Mouse (Mus musculus) retina, postnatal 7 days (tissue): ENCODE measurements at regions not wholly inside any gene's neighbourhood (a gene's known extent, or its start where the extent isn't known, plus 50 kb on each side); places are given as distances from the start of the nearest gene placed in this dataset.
"Not testable (repeated sequence)": the region's sequence is repeated elsewhere in the genome, so short reads cannot be mapped to it uniquely, and the experiment has no call there.

ENCODE experiments used
- DNase-seq: peaks from one replicate; pipeline ENCODE4 v3.0.0-alpha.2; 2012; ENCODE audit warnings: low read depth, low spot score

GRCm38 (mm10) chr13:5920422-5920821, 59.1 kb downstream of the Klf6 start:
- no peak for DNase-seq

- no peak for DNase-seq
Observed at GRCm38 (mm10) chr13:5931433-5931832, 70.2 kb downstream of the Klf6 start.

GRCm38 (mm10) chr13:5937436-5937835, 76.2 kb downstream of the Klf6 start:
- DNase-seq = no peak

- DNase-seq = no peak
Observed at GRCm38 (mm10) chr13:5937970-5938369, 76.7 kb downstream of the Klf6 start.

GRCm38 (mm10) chr13:5939368-5939767, 78.1 kb downstream of the Klf6 start:
- no peak for DNase-seq

- DNase-seq = no peak
Observed at GRCm38 (mm10) chr13:5952863-5953262, 91.6 kb downstream of the Klf6 start.

- not testable (repeated sequence) for DNase-seq
Observed at GRCm38 (mm10) chr13:5955121-5955520, 93.8 kb downstream of the Klf6 start.

- no peak for DNase-seq
Observed at GRCm38 (mm10) chr13:5956145-5956544, 94.9 kb downstream of the Klf6 start.

GRCm38 (mm10) chr13:5962947-5963346, 101.7 kb downstream of the Klf6 start:
- no peak for DNase-seq

GRCm38 (mm10) chr13:5964626-5965025, 103.3 kb downstream of the Klf6 start:
- DNase-seq = no peak

GRCm38 (mm10) chr13:5978615-5979014, 117.3 kb downstream of the Klf6 start:
- DNase-seq = no peak

- no peak for DNase-seq
Observed at GRCm38 (mm10) chr13:5987491-5987890, 126.2 kb downstream of the Klf6 start.

GRCm38 (mm10) chr13:5988407-5988806, 127.1 kb downstream of the Klf6 start:
- no peak for DNase-seq

GRCm38 (mm10) chr13:6000559-6001217, 139.4 kb downstream of the Klf6 start:
- DNase-seq = no peak

- no peak for DNase-seq
Observed at GRCm38 (mm10) chr13:6001218-6001564, 139.9 kb downstream of the Klf6 start.

GRCm38 (mm10) chr13:6005901-6006300, 144.6 kb downstream of the Klf6 start:
- DNase-seq = no peak

GRCm38 (mm10) chr13:6009671-6010070, 148.4 kb downstream of the Klf6 start:
- DNase-seq = no peak

GRCm38 (mm10) chr13:6027207-6027606, 165.9 kb downstream of the Klf6 start:
- DNase-seq = no peak

- DNase-seq = no peak
Observed at GRCm38 (mm10) chr13:6028878-6029277, 167.6 kb downstream of the Klf6 start.

GRCm38 (mm10) chr13:6029461-6029860, 168.2 kb downstream of the Klf6 start:
- DNase-seq = no peak

GRCm38 (mm10) chr13:6030128-6030527, 168.8 kb downstream of the Klf6 start:
- no peak for DNase-seq

- no peak for DNase-seq
Observed at GRCm38 (mm10) chr13:6040132-6040531, 178.8 kb downstream of the Klf6 start.

GRCm38 (mm10) chr13:6040663-6041062, 179.4 kb downstream of the Klf6 start:
- DNase-seq = no peak

GRCm38 (mm10) chr13:6042495-6042894, 181.2 kb downstream of the Klf6 start:
- DNase-seq = no peak
